Mouse (Mus musculus): ENCODE measurements around the gene AL607142.1.

The AL607142.1 gene

GRCm38 (mm10) chr4:120057529-120057928 lies 7.3 kb upstream of the AL607142.1 start:
- no peak for DNase-seq (ENCODE audit: low read depth, low spot score)

- DNase-seq (ENCODE audit: low read depth, low spot score), result no peak
These were observed 6.6 kb upstream of the AL607142.1 start for GRCm38 (mm10) chr4:120058157-120058556.

GRCm38 (mm10) chr4:120058794-120059193 lies 6.0 kb upstream of the AL607142.1 start:
- no peak for DNase-seq (ENCODE audit: low read depth, low spot score)

- no peak for DNase-seq (ENCODE audit: low read depth, low spot score)
These were observed 3.1 kb upstream of the AL607142.1 start for GRCm38 (mm10) chr4:120061727-120062126.

- no peak for DNase-seq (ENCODE audit: low read depth, low spot score)
These were observed 2.6 kb upstream of the AL607142.1 start for GRCm38 (mm10) chr4:120062198-120062597.

GRCm38 (mm10) chr4:120062754-120063153 lies 2.0 kb upstream of the AL607142.1 start:
- no peak for DNase-seq (ENCODE audit: low read depth, low spot score)

GRCm38 (mm10) chr4:120063353-120064124 lies 1.3 kb upstream of the AL607142.1 start:
- no peak for DNase-seq (ENCODE audit: low read depth, low spot score)

- DNase-seq (ENCODE audit: low read depth, low spot score), result no peak
These were observed 2.2 kb downstream of the AL607142.1 start for GRCm38 (mm10) chr4:120066841-120067591.

- DNase-seq (ENCODE audit: low read depth, low spot score), result no peak
These were observed 2.9 kb downstream of the AL607142.1 start for GRCm38 (mm10) chr4:120067592-120068235.

- DNase-seq (ENCODE audit: low read depth, low spot score), result no peak
These were observed 4.2 kb downstream of the AL607142.1 start for GRCm38 (mm10) chr4:120068883-120069581.

GRCm38 (mm10) chr4:120069582-120069980 lies 4.8 kb downstream of the AL607142.1 start:
- no peak for DNase-seq (ENCODE audit: low read depth, low spot score)

- no peak for DNase-seq (ENCODE audit: low read depth, low spot score)
These were observed 6.6 kb downstream of the AL607142.1 start for GRCm38 (mm10) chr4:120071411-120071810.

- DNase-seq (ENCODE audit: low read depth, low spot score), result no peak
These were observed 7.2 kb downstream of the AL607142.1 start for GRCm38 (mm10) chr4:120071842-120072507.

- no peak for DNase-seq (ENCODE audit: low read depth, low spot score)
These were observed 9.3 kb downstream of the AL607142.1 start for GRCm38 (mm10) chr4:120074061-120074460.

GRCm38 (mm10) chr4:120077322-120077721 lies 12.5 kb downstream of the AL607142.1 start:
- no peak for DNase-seq (ENCODE audit: low read depth, low spot score)

- DNase-seq (ENCODE audit: low read depth, low spot score), result no peak
These were observed 17.7 kb downstream of the AL607142.1 start for GRCm38 (mm10) chr4:120082527-120082926.

- no peak for DNase-seq (ENCODE audit: low read depth, low spot score)
These were observed 18.9 kb downstream of the AL607142.1 start for GRCm38 (mm10) chr4:120083700-120084099.

GRCm38 (mm10) chr4:120089536-120089935 lies 24.7 kb downstream of the AL607142.1 start:
- no peak for DNase-seq (ENCODE audit: low read depth, low spot score)

- no peak for DNase-seq (ENCODE audit: low read depth, low spot score)
These were observed 27.4 kb downstream of the AL607142.1 start for GRCm38 (mm10) chr4:120091997-120092783.

- no peak for DNase-seq (ENCODE audit: low read depth, low spot score)
These were observed 32.1 kb downstream of the AL607142.1 start for GRCm38 (mm10) chr4:120096935-120097334.

Data from retina, postnatal 7 days (tissue).